46 mouse cellular contexts compared by ENCODE assay signal in the genomic region with DNA sequence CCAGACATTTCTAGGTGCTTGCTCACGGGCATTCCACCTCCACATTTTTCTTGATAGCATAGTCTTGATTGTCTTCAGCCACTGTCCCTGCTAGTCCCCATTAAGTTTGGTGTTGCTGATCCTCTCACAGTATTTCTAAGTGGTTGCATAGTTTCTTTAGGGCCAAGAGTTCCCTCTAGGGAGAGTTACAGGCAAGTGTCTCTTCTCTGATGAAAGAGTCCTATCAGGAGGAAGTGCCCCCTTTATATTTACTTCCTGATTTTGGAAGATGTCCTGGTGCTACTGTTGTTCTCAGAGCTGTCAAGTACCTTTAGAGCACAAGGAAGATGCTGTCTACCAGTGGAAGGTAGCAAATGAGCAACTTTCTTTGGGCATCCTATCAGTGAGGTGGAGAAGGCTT. TPM values are rescaled to one million over a fixed set of nuclear protein-coding genes. Genes with fewer than 3 reads are reported as not detected.
"Had no signal": no experiment of that assay in that cellular context is flagged by ENCODE, and none has a peak within 500 bp of the region (broad histone marks: within the 10 kb centered on the region; RNA-seq: fewer than 3 reads in every experiment).

No protein-coding gene starts in this region.

- H3K36me3 ChIP-seq: limb, embryonic 10.5 days; limb, embryonic 12.5 days; limb, embryonic 13.5 days; limb, embryonic 15.5 days; liver, embryonic 12.5 days; liver, embryonic 13.5 days; liver, embryonic 15.5 days; lung, embryonic 15.5 days; midbrain, embryonic 10.5 days; midbrain, embryonic 12.5 days; midbrain, embryonic 13.5 days; midbrain, embryonic 15.5 days; neural tube, embryonic 12.5 days had no signal

- H3K27me3 ChIP-seq: limb, embryonic 12.5 days; limb, embryonic 13.5 days; limb, embryonic 15.5 days; liver, embryonic 12.5 days; liver, embryonic 13.5 days; liver, embryonic 15.5 days; lung, embryonic 15.5 days; megakaryocyte, embryonic 14.5 days; midbrain, embryonic 12.5 days; midbrain, embryonic 13.5 days; midbrain, embryonic 15.5 days; neural tube, embryonic 12.5 days had no signal

- H3K27ac ChIP-seq: limb, embryonic 10.5 days; limb, embryonic 12.5 days; limb, embryonic 13.5 days; limb, embryonic 15.5 days; liver, embryonic 12.5 days; liver, embryonic 13.5 days; liver, embryonic 14.5 days; liver, embryonic 15.5 days; lung, embryonic 15.5 days; macrophage; midbrain, embryonic 10.5 days; midbrain, embryonic 12.5 days; midbrain, embryonic 13.5 days; midbrain, embryonic 15.5 days; neural tube, embryonic 12.5 days had no signal

- H3K9ac ChIP-seq: limb, embryonic 12.5 days; limb, embryonic 13.5 days; limb, embryonic 15.5 days; liver, embryonic 12.5 days; liver, embryonic 13.5 days; liver, embryonic 14.5 days; liver, embryonic 15.5 days; liver, postnatal 0 days; lung, embryonic 14.5 days; lung, embryonic 15.5 days; midbrain, embryonic 12.5 days; midbrain, embryonic 13.5 days; midbrain, embryonic 15.5 days; neural tube, embryonic 12.5 days had no signal

- ATAC-seq: liver, embryonic 12.5 days; liver, postnatal 0 days; lung, postnatal 0 days; midbrain, embryonic 13.5 days; midbrain, embryonic 15.5 days; midbrain, embryonic 16.5 days had no signal

- H3K9me3 ChIP-seq: limb, embryonic 10.5 days; limb, embryonic 12.5 days; limb, embryonic 13.5 days; limb, embryonic 15.5 days; liver, embryonic 12.5 days; liver, embryonic 13.5 days; liver, embryonic 15.5 days; lung, embryonic 15.5 days; megakaryocyte, embryonic 14.5 days; midbrain, embryonic 10.5 days; midbrain, embryonic 12.5 days; midbrain, embryonic 13.5 days; midbrain, embryonic 15.5 days; neural tube, embryonic 12.5 days had no signal

- H3K4me3 ChIP-seq: limb, embryonic 10.5 days; limb, embryonic 12.5 days; limb, embryonic 13.5 days; limb, embryonic 15.5 days; liver, embryonic 12.5 days; liver, embryonic 13.5 days; liver, embryonic 15.5 days; lung, embryonic 15.5 days; megakaryocyte, embryonic 14.5 days; midbrain, embryonic 10.5 days; midbrain, embryonic 12.5 days; midbrain, embryonic 13.5 days; midbrain, embryonic 15.5 days; myocyte; neural tube, embryonic 12.5 days had no signal

- H3K4me2 ChIP-seq: limb, embryonic 12.5 days; limb, embryonic 13.5 days; limb, embryonic 15.5 days; liver, embryonic 11.5 days; liver, embryonic 12.5 days; liver, embryonic 13.5 days; liver, embryonic 15.5 days; lung, embryonic 14.5 days; lung, embryonic 15.5 days; midbrain, embryonic 11.5 days; midbrain, embryonic 12.5 days; midbrain, embryonic 13.5 days; midbrain, embryonic 15.5 days; neural tube, embryonic 12.5 days had no signal

- H3K4me1 ChIP-seq: limb, embryonic 10.5 days; limb, embryonic 12.5 days; limb, embryonic 13.5 days; limb, embryonic 15.5 days; liver, embryonic 12.5 days; liver, embryonic 13.5 days; liver, embryonic 15.5 days; lung, embryonic 15.5 days; megakaryocyte, embryonic 14.5 days; midbrain, embryonic 10.5 days; midbrain, embryonic 12.5 days; midbrain, embryonic 13.5 days; midbrain, embryonic 15.5 days; neural tube, embryonic 12.5 days had no signal

- DNase-seq: left cerebral cortex, postnatal 4 days; liver; liver, embryonic 13.5 days; liver, postnatal 0 days; lung, adult 18-20 months; lung, adult 2 months; lung, embryonic 14.5 days; lung, postnatal 10 days; lung, postnatal 14 days; lung, postnatal 36 days; lung, postnatal 4 days; midbrain, embryonic 14.5 days had no signal

RNA-seq across cellular contexts. Expression of a gene that starts 58.4 kb away (rescaled TPM):
- total RNA-seq: left cerebral cortex, adult 8-10 months; left cerebral cortex, postnatal 10 days; left cerebral cortex, postnatal 14 days; left cerebral cortex, postnatal 25 days; left cerebral cortex, postnatal 36 days; left cerebral cortex, postnatal 4 days; megakaryocyte-erythroid progenitor cell, adult 5-6 weeks; midbrain, postnatal 0 days; monocyte, adult 5-6 weeks had no signal
- polyA plus RNA-seq: limb, embryonic 10.5 days; limb, embryonic 11.5 days; limb, embryonic 12.5 days; limb, embryonic 13.5 days; limb, embryonic 14.5 days; limb, embryonic 15.5 days; liver, adult 2 months; liver, embryonic 11.5 days; liver, embryonic 12.5 days; liver, embryonic 13.5 days; liver, embryonic 14.5 days; liver, embryonic 15.5 days; liver, embryonic 16.5 days; liver, postnatal 0 days; lung, embryonic 14.5 days; lung, embryonic 15.5 days; lung, embryonic 16.5 days; lung, postnatal 0 days; macrophage; midbrain, embryonic 10.5 days; midbrain, embryonic 11.5 days; midbrain, embryonic 12.5 days; midbrain, embryonic 13.5 days; midbrain, embryonic 14.5 days; midbrain, embryonic 15.5 days; midbrain, embryonic 16.5 days; midbrain, postnatal 0 days; myocyte; neural tube, embryonic 11.5 days; neural tube, embryonic 12.5 days had no signal
